Mouse (Mus musculus) midbrain, embryonic 14.5 days (tissue): ENCODE data around the gene Gm10337. TPM values are rescaled to one million over a fixed set of nuclear protein-coding genes. Genes with fewer than 3 reads are reported as not detected.

ENCODE experiments used
- ATAC-seq: fragments of 200-750 bp; cut with Nextera tagmentation; 2 replicates; pipeline ENCODE4 v1.8.0; 2017; ENCODE audit warnings: moderate number of reproducible peaks, moderate library complexity; ENCODE audit not compliant: low FRiP score, low TSS enrichment
- DNase-seq: peaks from one replicate; pipeline ENCODE4 v3.0.0-alpha.2; 2015
- H3K27ac ChIP-seq: fragments of 300-500 bp; sonication (generic); replicated peaks from 2 replicates; pipeline ENCODE4 v1.5.1; 2014; ENCODE audit warnings: mild to moderate bottlenecking, low read depth, low read length, moderate library complexity
- H3K27me3 ChIP-seq: fragments of 300-500 bp; sonication (generic); 2 replicates; pipeline ENCODE4 v1.6.1; 2014; ENCODE audit warnings: low read length, control low read depth, mixed read lengths; ENCODE audit not compliant: control insufficient read depth, insufficient read depth
- H3K36me3 ChIP-seq: fragments of 300-500 bp; sonication (generic); 2 replicates; pipeline ENCODE4 v1.6.1; 2014; ENCODE audit warnings: low read length, control low read depth; ENCODE audit not compliant: control insufficient read depth, insufficient read depth
- H3K4me1 ChIP-seq: fragments of 300-500 bp; sonication (generic); 2 replicates; pipeline ENCODE4 v1.6.1; 2014; ENCODE audit warnings: mild to moderate bottlenecking, antibody characterized with exemption, low read length, control low read depth; ENCODE audit not compliant: control insufficient read depth, insufficient read depth
- H3K4me2 ChIP-seq: fragments of 300-500 bp; sonication (generic); 2 replicates; pipeline ENCODE4 v1.6.1; 2014; ENCODE audit warnings: mild to moderate bottlenecking, low read length, moderate library complexity
- H3K4me3 ChIP-seq: fragments of 300-500 bp; sonication (generic); replicated peaks from 2 replicates; pipeline ENCODE4 v1.5.1; 2014; ENCODE audit warnings: low read depth, low read length
- H3K9ac ChIP-seq: fragments of 300-500 bp; sonication (generic); replicated peaks from 2 replicates; pipeline ENCODE4 v1.6.1; 2014; ENCODE audit warnings: mild to moderate bottlenecking, low read length, moderate library complexity
- H3K9me3 ChIP-seq: fragments of 300-500 bp; sonication (generic); 2 replicates; pipeline ENCODE4 v1.6.1; 2016; ENCODE audit warnings: low read length, control low read depth, mixed read lengths; ENCODE audit not compliant: control insufficient read depth
- WGBS: fragments of 180-500 bp; shearing (Covaris S2); extraction: QIAGEN DNeasy Blood & Tissue Kit; methylation state at CpG from one replicate; pipeline ENCODE4 v1.1.7; 2014; 5-methylcytosine and 5-hydroxymethylcytosine counted together
- polyA plus RNA-seq: library from polyadenylated mRNA; unstranded; fragments of >200 nt; fragmentation: Nextera tagmentation; extraction: Ambion mirVana; gene quantifications from 2 replicates; pipeline ENCODE4 v1.2.1, GENCODE M21; 2014

Gm10337 gene
- polyA plus RNA-seq: 9.6 TPM in 1 of 2 replicates, not detected in the other

DNA sequence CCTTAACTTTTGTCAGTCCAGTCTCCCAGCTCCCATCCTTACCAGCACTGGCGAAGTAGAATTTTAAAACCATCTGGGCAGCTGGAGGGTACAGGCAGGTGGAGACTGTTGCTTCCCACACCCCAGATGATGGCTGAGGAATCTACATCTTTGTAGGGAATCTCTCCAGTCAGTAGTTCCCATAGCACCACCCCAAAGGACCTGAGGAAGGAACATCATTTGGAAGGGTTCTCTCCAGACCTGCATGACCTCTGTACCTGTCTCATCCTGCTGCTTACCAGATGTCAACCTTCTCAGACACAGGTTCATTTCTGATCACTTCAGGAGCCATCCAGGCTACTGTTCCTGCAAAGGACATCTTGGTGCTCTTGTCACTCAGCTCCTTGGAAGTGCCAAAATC is at the start of gene Gm10337:
TSS of gene Gm10337 (plus strand) at position 276 of the 400 bp plus-strand sequence.
- Histone ChIP-seq H3K9me3 (no peaks in the 10 kb centered on the region), H3K36me3 (peaks cover 83% of the 10 kb centered on the region), H3K4me1 (no peaks in the 10 kb centered on the region), H3K4me2 (no peak within 1 kb of the TSS), H3K9ac (no peak within 1 kb of the TSS), H3K27ac (no peak within 1 kb of the TSS), H3K27me3 (no peaks in the 10 kb centered on the region), H3K4me3 (no peak within 1 kb of the TSS)
- 92% methylated on average over 1 of the region's 1 CpGs for WGBS
- DNase-seq: no peak
- ATAC-seq: no peak

DNA sequence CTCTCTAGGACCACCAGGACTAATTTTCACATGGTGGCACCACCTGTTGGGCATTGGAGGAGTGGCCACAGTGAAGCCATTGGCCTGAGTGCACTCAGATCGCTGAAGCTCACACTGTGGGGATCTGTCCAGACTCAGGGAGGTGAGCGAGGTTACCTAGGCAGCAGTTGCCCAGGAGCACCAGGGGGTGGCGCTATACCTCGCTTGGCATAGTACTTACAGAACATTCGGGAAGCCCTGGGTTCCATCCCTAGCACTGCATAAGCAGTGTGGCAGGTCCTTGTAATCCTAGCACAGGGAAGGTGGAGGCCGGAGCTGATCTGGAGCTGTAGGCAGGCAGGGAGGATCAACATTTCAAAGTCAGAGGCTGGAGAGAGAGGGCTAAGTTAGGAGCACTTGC is 47.5 kb upstream of the Gm10337 start:
- Histone ChIP-seq H3K4me3 (no peak overlapping the region), H3K4me1 (peaks cover 8% of the 10 kb centered on the region), H3K27ac (no peak overlapping the region), H3K9ac (no peak overlapping the region), H3K9me3 (no peaks in the 10 kb centered on the region), H3K36me3 (no peaks in the 10 kb centered on the region), H3K4me2 (no peak overlapping the region), H3K27me3 (no peaks in the 10 kb centered on the region)
- DNase-seq: no peak
- WGBS: 39% methylated on average over 6 of the region's 6 CpGs
- no peak for ATAC-seq

DNA sequence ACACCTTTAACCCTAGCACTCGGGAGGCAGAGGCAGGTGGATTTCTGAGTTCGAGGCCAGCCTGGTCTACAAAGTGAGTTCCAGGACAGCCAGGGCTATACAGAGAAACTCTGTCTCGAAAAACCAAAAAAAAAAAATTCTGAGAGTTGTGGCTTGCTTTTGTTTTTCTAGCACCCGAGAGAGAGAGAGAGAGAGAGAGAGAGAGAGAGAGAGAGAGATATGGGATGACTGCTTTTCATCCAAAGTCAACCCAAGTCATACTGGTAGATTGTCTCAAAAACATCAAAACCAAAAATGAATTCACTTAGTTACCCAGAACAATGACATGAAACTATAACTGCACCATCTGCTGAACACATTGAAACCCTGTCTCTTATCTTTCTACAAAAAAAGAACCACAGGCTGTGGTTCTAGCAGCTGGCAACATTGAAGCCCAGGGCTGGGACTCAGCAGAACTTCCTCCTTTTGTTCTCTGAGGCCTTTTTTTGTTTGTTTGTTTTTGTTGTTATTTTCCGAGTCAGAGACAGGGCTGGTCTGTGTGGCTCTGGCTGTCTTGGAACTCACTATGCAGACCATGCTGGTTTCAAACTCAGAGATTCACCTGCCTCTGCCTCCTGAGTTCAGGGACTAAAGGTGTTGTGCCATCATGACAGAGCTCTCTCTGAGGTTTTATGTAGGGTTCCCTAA is 45.3 kb upstream of the Gm10337 start:
- Histone ChIP-seq H3K4me3 (peak overlapping the region; percentile 45), H3K36me3 (0 out of 2 replicates have a peak, but pooled peaks cover 6% of the 10 kb centered on the region), H3K9me3 (no peaks in the 10 kb centered on the region), H3K9ac (peak overlapping the region; percentile 47; the same call in 1 of the 2 replicates), H3K4me1 (peaks cover 8% of the 10 kb centered on the region), H3K4me2 (peak overlapping the region; percentile 63), H3K27ac (peak overlapping the region; percentile 46; the same call in 1 of the 2 replicates), H3K27me3 (no peaks in the 10 kb centered on the region)
- WGBS: 82% methylated on average over 5 of the region's 5 CpGs
- ATAC-seq (no peak), DNase-seq (no peak)

DNA sequence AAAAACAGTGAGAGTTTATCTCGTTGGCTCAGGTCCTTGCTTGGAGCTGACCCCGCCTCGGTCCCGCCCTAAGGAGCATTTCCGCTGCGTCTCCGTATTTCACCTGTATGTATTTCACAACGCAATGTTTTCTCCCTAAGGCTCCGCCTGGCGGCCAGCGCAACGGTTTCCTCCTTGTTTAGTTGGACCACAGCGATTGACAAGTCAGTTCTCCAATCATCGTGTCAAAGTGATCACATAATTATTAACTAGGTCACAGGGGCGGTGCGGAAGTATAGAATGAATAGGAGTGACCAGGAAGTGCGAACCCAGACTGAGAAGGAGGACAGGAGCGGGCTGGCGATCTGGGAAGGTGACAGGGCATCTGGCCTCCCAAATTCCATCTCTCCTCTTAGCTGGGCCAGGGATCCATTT is 44.6 kb upstream of the Gm10337 start, which contains the start of gene Prr13:
TSS of gene Prr13 (plus strand) at position 125 of the 414 bp plus-strand sequence.
- Histone ChIP-seq H3K9me3 (no peaks in the 10 kb centered on the region), H3K4me2 (peak within 1 kb of the TSS; percentile 63), H3K4me3 (peak within 1 kb of the TSS; percentile 45), H3K27me3 (no peaks in the 10 kb centered on the region), H3K9ac (peak within 1 kb of the TSS; percentile 47), H3K4me1 (peaks cover 8% of the 10 kb centered on the region), H3K27ac (peak within 1 kb of the TSS; percentile 46; the same call in 1 of the 2 replicates), H3K36me3 (0 out of 2 replicates have a peak, but pooled peaks cover 6% of the 10 kb centered on the region)
- DNase-seq (peak; percentile 97), ATAC-seq (peak; percentile 74)
- under 1% methylated on average over 19 of the region's 19 CpGs for WGBS

DNA sequence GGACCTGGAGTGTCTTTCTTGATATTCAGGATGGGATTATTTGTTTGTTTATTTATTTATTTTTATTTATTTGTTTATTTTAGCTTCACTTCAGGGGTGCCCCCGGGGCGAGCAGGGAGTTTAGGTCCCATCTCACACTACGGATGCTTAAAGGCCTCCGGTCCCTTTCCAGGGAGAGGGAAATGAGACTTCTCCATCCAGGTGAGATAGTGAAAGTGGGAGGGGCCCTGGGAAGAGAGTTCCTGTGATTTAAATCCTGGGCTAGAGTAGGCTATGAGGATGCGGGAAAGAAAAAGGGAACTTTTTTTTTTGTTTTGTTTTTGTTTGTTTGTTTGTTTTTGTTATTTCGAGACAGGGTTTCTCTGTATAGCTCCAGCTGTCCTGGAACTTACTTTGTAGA is 44.1 kb upstream of the Gm10337 start:
- Histone ChIP-seq H3K4me1 (peaks cover 8% of the 10 kb centered on the region), H3K36me3 (0 out of 2 replicates have a peak, but pooled peaks cover 6% of the 10 kb centered on the region), H3K27ac (peak overlapping the region; percentile 34; the same call in 1 of the 2 replicates), H3K9ac (peak overlapping the region; percentile 47), H3K4me2 (peak overlapping the region; percentile 63), H3K27me3 (no peaks in the 10 kb centered on the region), H3K4me3 (peak overlapping the region; percentile 45), H3K9me3 (no peaks in the 10 kb centered on the region)
- no peak for DNase-seq
- ATAC-seq: no peak
- WGBS: 44% methylated on average over 6 of the region's 6 CpGs

DNA sequence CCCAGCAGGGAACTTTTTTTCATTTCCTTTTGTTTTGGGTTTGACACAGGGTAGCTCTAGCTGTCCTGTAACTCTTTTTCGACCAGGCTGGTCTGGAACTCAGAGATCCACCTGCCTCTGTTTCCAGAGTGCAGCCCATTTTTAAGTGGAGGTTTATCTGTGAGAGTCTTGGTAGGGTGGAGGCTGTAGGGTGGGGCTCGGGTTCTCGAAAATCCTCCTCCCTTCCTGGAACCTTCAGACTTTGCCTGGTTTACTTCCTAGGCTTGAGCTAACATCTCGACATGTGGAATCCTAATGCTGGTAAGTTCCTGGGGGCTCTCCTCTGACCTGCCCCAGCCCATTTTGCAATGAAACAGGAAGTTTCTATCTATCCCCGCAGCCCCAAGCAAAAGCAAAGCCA is 43.7 kb upstream of the Gm10337 start:
- DNase-seq: no peak
- H3K36me3 ChIP-seq: 0 out of 2 replicates have a peak, but pooled peaks cover 6% of the 10 kb centered on the region
- WGBS: 70% methylated on average over 5 of the region's 5 CpGs
- no peaks in the 10 kb centered on the region for H3K27me3 ChIP-seq
- no peak overlapping the region for H3K9ac ChIP-seq
- peak overlapping the region; percentile 45; the same call in 1 of the 2 replicates for H3K4me3 ChIP-seq
- no peak for ATAC-seq
- no peak overlapping the region for H3K27ac ChIP-seq
- peak overlapping the region; percentile 63 for H3K4me2 ChIP-seq
- H3K9me3 ChIP-seq: no peaks in the 10 kb centered on the region
- H3K4me1 ChIP-seq: peaks cover 8% of the 10 kb centered on the region

DNA sequence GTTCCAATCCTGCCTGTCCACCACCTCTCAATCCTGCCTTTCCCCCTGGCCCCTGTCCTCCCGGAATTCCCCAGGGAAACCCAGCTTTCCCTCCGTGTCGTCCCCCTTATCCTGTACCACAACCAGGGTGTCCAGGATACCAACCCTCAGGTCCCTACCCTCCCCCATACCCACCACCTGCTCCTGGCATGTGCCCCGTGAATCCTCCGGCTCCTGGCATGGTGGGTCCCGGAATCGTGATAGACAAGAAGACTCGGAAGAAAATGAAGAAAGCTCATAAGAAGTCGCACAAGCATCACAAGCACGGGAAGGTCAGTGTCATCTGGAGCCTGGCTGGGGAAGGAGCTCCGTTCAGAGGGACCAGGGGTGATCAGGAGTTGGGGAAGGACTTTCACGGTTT is 43.1 kb upstream of the Gm10337 start:
- Histone ChIP-seq H3K4me3 (no peak overlapping the region), H3K9ac (no peak overlapping the region), H3K9me3 (no peaks in the 10 kb centered on the region), H3K27me3 (no peaks in the 10 kb centered on the region), H3K4me1 (peaks cover 8% of the 10 kb centered on the region), H3K36me3 (0 out of 2 replicates have a peak, but pooled peaks cover 6% of the 10 kb centered on the region), H3K4me2 (0 out of 2 replicates have a peak overlapping the region, but pooled peaks have one; percentile 6), H3K27ac (no peak overlapping the region)
- ATAC-seq (no peak), DNase-seq (no peak)
- WGBS: 79% methylated on average over 12 of the region's 12 CpGs

DNA sequence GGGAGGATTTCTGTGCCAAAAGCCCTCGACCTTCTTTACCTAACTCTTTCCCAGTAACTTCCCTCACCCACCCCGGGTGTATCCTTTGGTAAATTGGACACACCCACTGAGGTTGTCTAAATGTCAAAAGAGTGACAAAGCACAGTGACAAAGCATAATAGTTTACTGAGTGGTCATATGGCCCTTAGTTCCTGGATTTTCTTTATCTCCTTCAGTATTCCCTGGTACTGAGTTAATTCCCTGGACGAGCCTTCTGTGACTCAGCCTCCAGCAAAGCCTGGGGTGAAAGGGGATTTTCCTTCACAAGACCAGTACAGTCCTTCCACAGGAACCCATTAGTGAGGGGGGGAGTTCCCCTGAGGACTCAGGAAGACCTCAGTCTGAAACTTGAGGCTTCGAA is 42.6 kb upstream of the Gm10337 start:
- no peaks in the 10 kb centered on the region for H3K27me3 ChIP-seq
- WGBS: 77% methylated on average over 4 of the region's 4 CpGs
- DNase-seq (no peak), ATAC-seq (no peak)
- no peak overlapping the region for H3K4me2 ChIP-seq
- no peaks in the 10 kb centered on the region for H3K9me3 ChIP-seq
- H3K4me1 ChIP-seq: peaks cover 8% of the 10 kb centered on the region
- H3K36me3 ChIP-seq: 0 out of 2 replicates have a peak, but pooled peaks cover 6% of the 10 kb centered on the region
- H3K9ac ChIP-seq: no peak overlapping the region
- H3K4me3 ChIP-seq: no peak overlapping the region
- H3K27ac ChIP-seq: no peak overlapping the region
